ENCODE assay signal across 12 mouse cellular contexts in the genomic region with DNA sequence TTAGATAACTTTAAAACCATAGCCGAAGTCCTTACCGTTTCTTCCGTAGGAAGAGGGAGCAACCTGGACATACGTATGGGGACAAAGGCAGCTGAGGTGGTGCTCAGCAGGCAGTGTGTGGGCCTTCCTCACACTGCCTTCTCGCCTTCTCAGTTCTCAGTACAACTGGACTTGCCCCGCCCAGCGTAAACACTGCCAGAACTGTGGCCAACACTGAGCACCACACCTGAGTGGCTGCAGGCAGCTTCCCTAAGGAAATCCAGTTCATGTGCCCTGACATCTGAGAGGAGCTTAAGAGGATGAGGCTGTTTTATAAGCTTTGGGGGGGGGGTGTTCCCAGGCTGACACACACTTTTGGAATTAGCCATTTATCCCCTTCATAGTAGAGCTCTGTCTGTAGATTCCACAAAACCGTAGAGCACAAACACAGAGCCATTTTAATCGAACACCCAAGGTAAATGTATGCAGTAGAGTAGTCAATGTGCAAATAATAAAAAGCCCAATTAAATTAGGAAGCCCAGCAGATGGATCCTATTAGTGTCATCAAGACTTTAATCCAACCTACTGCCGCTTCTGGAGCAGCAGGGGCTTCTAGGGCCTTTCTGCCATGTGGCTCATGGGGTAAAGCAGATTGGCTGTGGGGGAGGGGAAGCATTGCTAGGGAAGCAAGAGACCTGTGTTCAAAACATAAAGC. TPM values are rescaled to one million over a fixed set of nuclear protein-coding genes. Genes with fewer than 3 reads are reported as not detected.
DNase-seq lines count a peak whose midpoint lies in the region; ATAC-seq and TF ChIP-seq lines count a peak whose summit lies in the region.
"Had no signal": no experiment of that assay in that cellular context is flagged by ENCODE, and none has a peak within 500 bp of the region (broad histone marks: within the 10 kb centered on the region; RNA-seq: fewer than 3 reads in every experiment).

No protein-coding gene starts in this region.

- no peak overlapping the region for H3K4me2 ChIP-seq in embryonic facial prominence, embryonic 11.5 days (ENCODE audit: low read depth, low read length)
- no peak overlapping the region for H3K4me2 ChIP-seq in limb, embryonic 13.5 days (replicated peaks)
- H3K4me2 ChIP-seq: liver, embryonic 12.5 days had no signal

- peak; percentile 61 for DNase-seq in heart, embryonic 10.5 days (ENCODE audit: low spot score)
- no peak for DNase-seq in heart, postnatal 36 days
- peak; percentile 51 for DNase-seq in MN1 (ENCODE audit: low spot score)
- peak; percentile 88 for DNase-seq in embryonic facial prominence, embryonic 11.5 days (ENCODE audit: low spot score)
- DNase-seq in natural killer cell, adult 2 months (ENCODE audit: low spot score in 2 of 2) = no peak
- DNase-seq in gastrocnemius, adult 2 months = no peak
- DNase-seq: adrenal gland, postnatal 10 days; kidney, adult 8-10 months; right cerebral cortex, postnatal 25 days had no signal

- peaks cover 4% of the 10 kb centered on the region for H3K27me3 ChIP-seq in heart, embryonic 10.5 days (ENCODE audit: insufficient read depth, poor library complexity, severe bottlenecking)
- no peaks in the 10 kb centered on the region for H3K27me3 ChIP-seq in embryonic facial prominence, embryonic 11.5 days (ENCODE audit: control insufficient read depth, insufficient read depth, low read length)
- no peaks in the 10 kb centered on the region for H3K27me3 ChIP-seq in limb, embryonic 13.5 days
- H3K27me3 ChIP-seq: Patski had no signal

- ATAC-seq in embryonic facial prominence, embryonic 11.5 days (replicated peaks; ENCODE audit: insufficient number of reproducible peaks, low FRiP score, low TSS enrichment, low read depth) = peak; percentile 50
- peak; percentile 66 for ATAC-seq in limb, embryonic 13.5 days (ENCODE audit: low FRiP score, low read depth)
- ATAC-seq: liver, embryonic 12.5 days; Patski had no signal

- WGBS in heart, embryonic 10.5 days = 64% methylated on average over 10 of the region's 10 CpGs
- 41% methylated on average over 10 of the region's 10 CpGs for WGBS in embryonic facial prominence, embryonic 11.5 days
- WGBS in limb, embryonic 13.5 days = 35% methylated on average over 10 of the region's 10 CpGs

- intact Hi-C loops in heart, postnatal 36 days (cut with DNase I) = no loop called here
- intact Hi-C loops in gastrocnemius, adult 2 months (cut with DNase I) = no loop called here

- no peaks in the 10 kb centered on the region for H3K9me3 ChIP-seq in heart, embryonic 10.5 days
- no peaks in the 10 kb centered on the region for H3K9me3 ChIP-seq in embryonic facial prominence, embryonic 11.5 days (replicated peaks; ENCODE audit: control insufficient read depth, low read length)
- H3K9me3 ChIP-seq in limb, embryonic 13.5 days = no peaks in the 10 kb centered on the region
- H3K9me3 ChIP-seq: liver, embryonic 12.5 days had no signal

- no peaks in the 10 kb centered on the region for H3K36me3 ChIP-seq in heart, embryonic 10.5 days
- H3K36me3 ChIP-seq in embryonic facial prominence, embryonic 11.5 days (replicated peaks; ENCODE audit: control insufficient read depth, insufficient read depth, low read depth, low read length) = no peaks in the 10 kb centered on the region
- no peaks in the 10 kb centered on the region for H3K36me3 ChIP-seq in limb, embryonic 13.5 days
- H3K36me3 ChIP-seq: liver, embryonic 12.5 days had no signal

- TF ChIP-seq CTCF in gastrocnemius, adult 2 months (IDR thresholded peaks at IDR 0.05) = no peak

- H3K9ac ChIP-seq in embryonic facial prominence, embryonic 11.5 days (replicated peaks; ENCODE audit: low read length) = no peak overlapping the region; the same call in 1 of the 2 replicates
- no peak overlapping the region for H3K9ac ChIP-seq in limb, embryonic 13.5 days
- H3K9ac ChIP-seq: liver, embryonic 12.5 days had no signal

- no peaks in the 10 kb centered on the region for H3K4me1 ChIP-seq in heart, embryonic 10.5 days
- peaks cover 2% of the 10 kb centered on the region for H3K4me1 ChIP-seq in embryonic facial prominence, embryonic 11.5 days (ENCODE audit: control insufficient read depth, insufficient read depth, low read length)
- peaks cover 16% of the 10 kb centered on the region for H3K4me1 ChIP-seq in limb, embryonic 13.5 days
- H3K4me1 ChIP-seq: liver, embryonic 12.5 days had no signal

- no peak overlapping the region for H3K4me3 ChIP-seq in heart, embryonic 10.5 days
- H3K4me3 ChIP-seq in embryonic facial prominence, embryonic 11.5 days (ENCODE audit: low read depth, low read length) = no peak overlapping the region
- H3K4me3 ChIP-seq in limb, embryonic 13.5 days = no peak overlapping the region
- no peak overlapping the region for H3K4me3 ChIP-seq in gastrocnemius, adult 2 months
- H3K4me3 ChIP-seq: liver, embryonic 12.5 days had no signal

- no peak overlapping the region for H3K27ac ChIP-seq in heart, embryonic 10.5 days
- H3K27ac ChIP-seq in embryonic facial prominence, embryonic 11.5 days (replicated peaks; ENCODE audit: low read depth, low read length) = peak overlapping the region; percentile 62
- no peak overlapping the region; the same call in 1 of the 2 replicates for H3K27ac ChIP-seq in limb, embryonic 13.5 days
- H3K27ac ChIP-seq in gastrocnemius, adult 2 months = no peak overlapping the region
- H3K27ac ChIP-seq: liver, embryonic 12.5 days had no signal

RNA-seq across cellular contexts. Expression of gene Ireb2, which starts 46.9 kb away (rescaled TPM):
- 31.0 and 31.2 TPM in 2 replicates for polyA plus RNA-seq in heart, embryonic 10.5 days (2016; fragmentation: Nextera tagmentation; extraction: Ambion mirVana)
- total RNA-seq in heart, postnatal 36 days (2021) = 10 to 100 TPM; 30.1 to 30.5 TPM
- 63.8 and 67.4 TPM in 2 replicates for polyA plus RNA-seq in embryonic facial prominence, embryonic 11.5 days (2014; fragmentation: Nextera tagmentation; extraction: Ambion mirVana)
- 34.7 and 38.7 TPM in 2 replicates for polyA plus RNA-seq in limb, embryonic 13.5 days (2015; fragmentation: Nextera tagmentation; extraction: Ambion mirVana)
- total RNA-seq in gastrocnemius, adult 2 months (2021) = 10 to 100 TPM; 18.3 to 21.8 TPM

RNA-seq across cellular contexts. Expression of gene Crabp1, which starts 52.1 kb away (rescaled TPM):
- polyA plus RNA-seq in heart, embryonic 10.5 days (2016; fragmentation: Nextera tagmentation; extraction: Ambion mirVana) = 63.7 and 204 TPM in 2 replicates
- not detected for total RNA-seq in heart, postnatal 36 days (2021)
- 962 and 1,036 TPM in 2 replicates for polyA plus RNA-seq in embryonic facial prominence, embryonic 11.5 days (2014; fragmentation: Nextera tagmentation; extraction: Ambion mirVana)
- polyA plus RNA-seq in limb, embryonic 13.5 days (2015; fragmentation: Nextera tagmentation; extraction: Ambion mirVana) = 572 and 589 TPM in 2 replicates
- 1 to 10 TPM in 1 of 2 experiments, not detected in 1; 2.2 TPM for total RNA-seq in gastrocnemius, adult 2 months (2021)
- polyA plus RNA-seq: Patski had no signal

Comparison
In these comparisons a context has a peak if more than half of its experiments do, and no peak if none do; other contexts are left out.
1. DNase-seq: peak in heart, embryonic 10.5 days (single experiment), MN1 (single experiment) and embryonic facial prominence, embryonic 11.5 days (single experiment); none in heart, postnatal 36 days (0 of 2), natural killer cell, adult 2 months (0 of 2) and gastrocnemius, adult 2 months (single experiment).